Mouse (Mus musculus) intestine, embryonic 16.5 days (tissue): ENCODE results near the gene Exosc5. TPM values are rescaled to one million over a fixed set of nuclear protein-coding genes. Genes with fewer than 3 reads are reported as not detected.

Experiments
- ATAC-seq: fragments of 200-750 bp; cut with Nextera tagmentation; 2 replicates; pipeline ENCODE4 v1.8.0; 2017; ENCODE audit warnings: moderate TSS enrichment, moderate library complexity
- H3K27ac ChIP-seq: fragments of 300-500 bp; sonication (generic); 2 replicates; pipeline ENCODE4 v1.5.1; 2014; ENCODE audit warnings: mild to moderate bottlenecking, low read length
- H3K27me3 ChIP-seq: fragments of 300-500 bp; sonication (generic); replicated peaks from 2 replicates; pipeline ENCODE4 v1.6.1; 2014; ENCODE audit warnings: low read length, control low read depth, mixed read lengths; ENCODE audit not compliant: control insufficient read depth, insufficient read depth
- H3K36me3 ChIP-seq: fragments of 300-500 bp; sonication (generic); 2 replicates; pipeline ENCODE4 v1.6.1; 2014; ENCODE audit warnings: low read length, control low read depth; ENCODE audit not compliant: control insufficient read depth, insufficient read depth
- H3K4me1 ChIP-seq: fragments of 300-500 bp; sonication (generic); 2 replicates; pipeline ENCODE4 v1.6.1; 2014; ENCODE audit warnings: low read length, control low read depth, mixed read lengths; ENCODE audit not compliant: control insufficient read depth, insufficient read depth
- H3K4me2 ChIP-seq: fragments of 300-500 bp; sonication (generic); 2 replicates; pipeline ENCODE4 v1.6.1; 2014; ENCODE audit warnings: low read depth, low read length, control low read depth
- H3K4me3 ChIP-seq: fragments of 300-500 bp; sonication (generic); 2 replicates; pipeline ENCODE4 v1.5.1; 2014; ENCODE audit warnings: mild to moderate bottlenecking, low read length
- H3K9ac ChIP-seq: fragments of 300-500 bp; sonication (generic); 2 replicates; pipeline ENCODE4 v1.6.1; 2014; ENCODE audit warnings: low read depth, low read length
- H3K9me3 ChIP-seq: fragments of 300-500 bp; sonication (generic); 2 replicates; pipeline ENCODE4 v1.6.1; 2016; ENCODE audit warnings: low read length, control low read depth; ENCODE audit not compliant: control insufficient read depth
- WGBS: fragments of 180-500 bp; shearing (Covaris S2); extraction: QIAGEN DNeasy Blood & Tissue Kit; methylation state at CpG from one replicate; pipeline ENCODE4 v1.1.7; 2014; 5-methylcytosine and 5-hydroxymethylcytosine counted together
- polyA plus RNA-seq: library from polyadenylated mRNA; unstranded; fragments of >200 nt; fragmentation: Nextera tagmentation; extraction: Ambion mirVana; gene quantifications from 2 replicates; pipeline ENCODE4 v1.2.1, GENCODE M21; 2015

The Exosc5 gene
- polyA plus RNA-seq, 1 experiment from 2014 or later = 87.2 TPM

- H3K27me3 ChIP-seq = no peaks in the 10 kb centered on the region
- H3K27ac ChIP-seq = no peak overlapping the region
- no peaks in the 10 kb centered on the region for H3K4me1 ChIP-seq
- no peaks in the 10 kb centered on the region for H3K36me3 ChIP-seq
- no peak for ATAC-seq
- no peak overlapping the region for H3K9ac ChIP-seq
- WGBS = 85% methylated on average over 8 of the region's 8 CpGs
- no peak overlapping the region for H3K4me3 ChIP-seq
- no peaks in the 10 kb centered on the region for H3K9me3 ChIP-seq
- H3K4me2 ChIP-seq = no peak overlapping the region
Observed at GRCm38 (mm10) chr7:25651281-25651680, 7.7 kb upstream of the Exosc5 start.

- Histone ChIP-seq H3K27ac (no peak overlapping the region), H3K27me3 (no peaks in the 10 kb centered on the region)
Observed at GRCm38 (mm10) chr7:25652244-25652759, 6.7 kb upstream of the Exosc5 start.

GRCm38 (mm10) chr7:25655601-25656428, 3.1 kb upstream of the Exosc5 start:
- Histone ChIP-seq H3K27me3 (no peaks in the 10 kb centered on the region), H3K4me1 (peaks cover 10% of the 10 kb centered on the region), H3K9ac (no peak overlapping the region), H3K27ac (no peak overlapping the region), H3K4me3 (no peak overlapping the region), H3K9me3 (no peaks in the 10 kb centered on the region), H3K4me2 (no peak overlapping the region), H3K36me3 (no peaks in the 10 kb centered on the region)
- WGBS = 77% methylated on average over 11 of the region's 11 CpGs
- ATAC-seq = no peak

More at GRCm38 (mm10) chr7:25652244-25652759, 6.7 kb upstream of the Exosc5 start:
- Histone ChIP-seq H3K4me2 (no peak overlapping the region), H3K36me3 (no peaks in the 10 kb centered on the region), H3K4me3 (no peak overlapping the region), H3K9me3 (no peaks in the 10 kb centered on the region), H3K9ac (no peak overlapping the region), H3K4me1 (no peaks in the 10 kb centered on the region)
- 81% methylated on average over 12 of the region's 12 CpGs for WGBS
- no peak for ATAC-seq

DNA sequence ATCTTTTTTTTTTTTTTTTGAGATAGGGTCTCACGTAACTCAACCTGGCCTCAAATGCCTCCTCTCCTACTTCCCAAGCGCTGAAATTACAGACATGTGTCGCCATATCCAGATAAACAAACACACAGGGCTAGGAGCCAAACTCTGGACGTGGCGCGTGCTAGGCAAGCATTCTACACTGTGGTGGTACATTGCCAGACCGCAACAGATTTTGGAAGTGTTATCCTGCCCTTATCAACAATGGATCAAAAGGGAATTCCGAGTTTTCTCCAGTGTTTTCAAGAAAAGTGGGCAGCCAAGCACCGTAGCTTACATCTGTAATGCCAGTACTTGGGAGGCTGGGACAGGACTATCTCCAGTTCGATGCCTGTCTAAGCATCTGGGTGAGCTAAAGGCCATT, 1.2 kb upstream of the Exosc5 start:
- 31% methylated on average over 10 of the region's 10 CpGs for WGBS
- Histone ChIP-seq H3K9me3 (no peaks in the 10 kb centered on the region), H3K36me3 (no peaks in the 10 kb centered on the region), H3K27me3 (no peaks in the 10 kb centered on the region), H3K4me3 (peak overlapping the region; percentile 62), H3K9ac (peak overlapping the region; percentile 64), H3K4me2 (peak overlapping the region; percentile 69), H3K4me1 (peaks cover 10% of the 10 kb centered on the region), H3K27ac (no peak overlapping the region)
- no peak for ATAC-seq

DNA sequence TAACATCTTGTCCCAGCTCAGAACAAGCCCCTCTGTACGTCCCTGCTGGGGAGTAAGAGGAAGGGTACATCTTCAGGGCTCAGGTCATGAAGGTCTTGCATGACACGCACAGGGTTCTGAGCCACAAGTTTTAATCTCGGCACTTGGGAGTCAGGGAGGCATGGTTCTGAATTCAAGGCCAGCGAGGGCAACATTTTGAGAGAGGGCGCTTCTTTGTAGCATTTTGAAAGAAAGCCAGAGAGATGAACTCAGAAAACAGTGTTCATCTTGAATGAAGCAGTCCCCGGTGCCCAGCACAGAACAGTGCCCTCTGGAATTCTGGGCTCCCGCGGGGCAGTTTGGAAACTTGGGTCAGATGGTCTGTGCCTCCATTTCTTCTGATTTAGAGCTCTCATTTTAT, 7.4 kb downstream of the Exosc5 start:
- H3K36me3 ChIP-seq = peaks cover 10% of the 10 kb centered on the region; the same call in 1 of the 2 replicates
- WGBS = 94% methylated on average over 8 of the region's 8 CpGs
- H3K4me2 ChIP-seq = no peak overlapping the region
- no peak for ATAC-seq
- H3K9ac ChIP-seq = no peak overlapping the region
- H3K9me3 ChIP-seq = no peaks in the 10 kb centered on the region
- no peaks in the 10 kb centered on the region for H3K27me3 ChIP-seq
- H3K4me3 ChIP-seq = no peak overlapping the region
- no peak overlapping the region for H3K27ac ChIP-seq
- H3K4me1 ChIP-seq = no peaks in the 10 kb centered on the region

GRCm38 (mm10) chr7:25669158-25669557, 10.2 kb downstream of the Exosc5 start:
- Histone ChIP-seq H3K4me3 (no peak overlapping the region), H3K9ac (no peak overlapping the region), H3K4me2 (no peak overlapping the region), H3K9me3 (no peaks in the 10 kb centered on the region), H3K27ac (no peak overlapping the region), H3K27me3 (peaks cover 9% of the 10 kb centered on the region; the same call in 1 of the 2 replicates), H3K4me1 (no peaks in the 10 kb centered on the region), H3K36me3 (peaks cover 10% of the 10 kb centered on the region; the same call in 1 of the 2 replicates)
- WGBS = 86% methylated on average over 10 of the region's 10 CpGs
- ATAC-seq = no peak

GRCm38 (mm10) chr7:25669631-25670030, 10.7 kb downstream of the Exosc5 start:
- Histone ChIP-seq H3K27ac (no peak overlapping the region), H3K4me3 (no peak overlapping the region), H3K4me1 (peaks cover 3% of the 10 kb centered on the region; the same call in 1 of the 2 replicates), H3K9me3 (no peaks in the 10 kb centered on the region), H3K9ac (no peak overlapping the region), H3K4me2 (no peak overlapping the region), H3K27me3 (peaks cover 14% of the 10 kb centered on the region; the same call in 1 of the 2 replicates), H3K36me3 (peaks cover 10% of the 10 kb centered on the region; the same call in 1 of the 2 replicates)
- WGBS = 70% methylated on average over 9 of the region's 9 CpGs
- no peak for ATAC-seq

DNA sequence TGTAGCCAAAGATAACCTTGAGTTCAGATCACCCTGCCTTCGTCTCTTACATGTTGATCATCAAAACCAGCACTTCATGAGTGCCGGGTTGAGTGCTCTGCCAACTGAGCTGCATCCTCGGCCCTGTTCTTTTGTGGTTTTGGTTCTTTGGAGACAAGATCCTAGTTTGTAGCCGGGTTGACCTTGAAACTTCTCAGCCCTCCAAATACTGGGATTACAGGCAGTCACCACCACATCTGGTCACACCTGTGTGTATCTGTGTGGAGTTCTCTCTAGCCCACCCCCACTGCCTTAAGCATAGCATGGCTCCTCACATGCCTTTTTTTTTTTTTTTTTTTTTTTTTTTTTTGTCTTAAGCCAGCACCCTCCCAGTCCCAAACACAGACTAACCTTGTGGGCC, 11.1 kb downstream of the Exosc5 start:
- 87% methylated on average over 4 of the region's 4 CpGs for WGBS
- Histone ChIP-seq H3K36me3 (0 out of 2 replicates have a peak, but pooled peaks cover 10% of the 10 kb centered on the region), H3K4me1 (peaks cover 7% of the 10 kb centered on the region; the same call in 1 of the 2 replicates), H3K9ac (no peak overlapping the region), H3K27me3 (peaks cover 18% of the 10 kb centered on the region; the same call in 1 of the 2 replicates), H3K9me3 (no peaks in the 10 kb centered on the region), H3K27ac (no peak overlapping the region), H3K4me3 (no peak overlapping the region), H3K4me2 (no peak overlapping the region)
- ATAC-seq = no peak

DNA sequence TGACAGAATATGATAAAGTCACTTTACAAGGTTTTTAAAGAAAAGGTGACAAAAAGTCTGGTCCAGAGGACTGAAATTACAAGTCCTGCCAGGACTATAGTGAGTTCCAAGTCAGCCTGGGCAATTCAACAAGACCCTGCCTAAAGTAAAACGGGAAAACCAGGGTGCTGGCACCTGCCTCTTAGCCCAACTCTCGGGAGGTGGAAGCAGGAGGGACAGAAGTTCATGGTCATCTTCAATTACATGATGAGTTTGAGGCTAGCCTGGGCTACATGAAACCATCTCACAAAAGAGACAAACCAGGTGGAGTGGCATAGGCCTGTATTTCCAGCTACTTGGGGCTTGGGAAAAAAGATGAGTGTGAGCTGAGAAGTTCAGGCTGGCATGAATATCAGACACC, 12.7 kb downstream of the Exosc5 start:
- H3K9ac ChIP-seq = no peak overlapping the region
- 66% methylated on average over 2 of the region's 2 CpGs for WGBS
- no peak overlapping the region for H3K4me2 ChIP-seq
- peaks cover 7% of the 10 kb centered on the region; the same call in 1 of the 2 replicates for H3K4me1 ChIP-seq
- no peak for ATAC-seq
- H3K27ac ChIP-seq = no peak overlapping the region
- peaks cover 24% of the 10 kb centered on the region for H3K27me3 ChIP-seq
- H3K9me3 ChIP-seq = no peaks in the 10 kb centered on the region
- H3K4me3 ChIP-seq = no peak overlapping the region
- 0 out of 2 replicates have a peak, but pooled peaks cover 6% of the 10 kb centered on the region for H3K36me3 ChIP-seq
